Mouse (Mus musculus): ENCODE results near the gene Thrap3. TPM values are rescaled to one million over a fixed set of nuclear protein-coding genes. Genes with fewer than 3 reads are reported as not detected.

The Thrap3 gene
- polyA plus RNA-seq (2015; fragmentation: Nextera tagmentation; extraction: Ambion mirVana): 70.3 and 78.7 TPM in 2 replicates

- Histone ChIP-seq H3K27ac (replicated peaks) (peak within 1 kb of the TSS; percentile 98), H3K4me1 (replicated peaks; ENCODE audit: control insufficient read depth, insufficient read depth) (peaks cover 3% of the 10 kb centered on the region; the same call in 1 of the 2 replicates), H3K27me3 (ENCODE audit: control insufficient read depth, insufficient read depth, low read length) (no peaks in the 10 kb centered on the region), H3K36me3 (ENCODE audit: control insufficient read depth, insufficient read depth, low read length) (no peaks in the 10 kb centered on the region), H3K4me2 (replicated peaks; ENCODE audit: low read depth) (peak within 1 kb of the TSS; percentile 62), H3K4me3 (ENCODE audit: low read depth, low read length) (peak within 1 kb of the TSS; percentile 75), H3K9me3 (ENCODE audit: control insufficient read depth, low read length) (no peaks in the 10 kb centered on the region), H3K9ac (ENCODE audit: low read length) (peak within 1 kb of the TSS; percentile 89)
- WGBS: under 1% methylated on average over 65 of the region's 75 CpGs
- peak; percentile 99 for ATAC-seq (ENCODE audit: low FRiP score, low TSS enrichment)
- DNase-seq (ENCODE audit: low spot score): peak; percentile 99
- TF ChIP-seq EP300 (optimal IDR thresholded peaks at IDR 0.05) (peak; percentile 88), CTCF (IDR thresholded peaks at IDR 0.05; ENCODE audit: low read depth) (no peak)
Measured at GRCm38 (mm10) chr4:126202303-126203181, at the start of gene Thrap3. Gene Thrap3 (minus strand): TSS chr4:126202760.

DNA sequence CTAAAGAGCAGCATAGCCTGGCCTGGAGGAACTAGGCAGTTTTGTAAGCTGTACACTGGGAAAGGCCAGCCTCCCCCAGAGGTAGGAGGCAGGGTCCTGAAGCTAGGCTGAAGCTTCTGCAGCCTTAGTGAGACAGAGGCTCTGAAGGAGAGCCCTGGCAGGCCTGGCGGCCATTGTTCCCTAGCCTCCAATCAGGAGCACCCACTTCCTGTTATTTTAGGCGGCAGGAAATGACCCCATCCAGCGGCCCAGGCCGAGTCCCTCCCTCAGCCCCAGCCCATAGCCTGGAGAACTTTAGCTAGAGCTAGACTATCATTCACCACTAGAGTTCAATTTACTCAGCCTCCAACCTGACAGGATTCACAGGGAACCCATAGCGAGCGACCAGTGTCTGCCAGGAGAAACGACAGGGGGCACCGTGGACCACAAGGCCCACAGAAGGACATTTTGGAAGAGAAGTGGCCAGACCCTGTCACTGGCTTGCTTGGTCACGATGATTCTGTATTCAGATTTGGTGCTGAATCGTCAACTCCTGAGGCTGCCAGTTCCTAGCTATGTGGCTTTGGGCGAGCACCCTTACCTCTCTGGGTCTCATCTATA, 49.2 kb upstream of the Thrap3 start:
- DNase-seq (ENCODE audit: low spot score) (no peak), ATAC-seq (ENCODE audit: low FRiP score, low TSS enrichment) (no peak)
- no peaks in the 10 kb centered on the region for H3K27me3 ChIP-seq (ENCODE audit: control insufficient read depth, insufficient read depth, low read length)
- no peaks in the 10 kb centered on the region for H3K36me3 ChIP-seq (ENCODE audit: control insufficient read depth, insufficient read depth, low read length)
- whole genome bisulfite sequencing: 66% methylated on average over 11 of the region's 11 CpGs
- TF ChIP-seq CTCF (IDR thresholded peaks at IDR 0.05; ENCODE audit: low read depth) (no peak), EP300 (optimal IDR thresholded peaks at IDR 0.05) (no peak)
- peaks cover 4% of the 10 kb centered on the region; the same call in 1 of the 2 replicates for H3K4me1 ChIP-seq (replicated peaks; ENCODE audit: control insufficient read depth, insufficient read depth)
- H3K9ac ChIP-seq (ENCODE audit: low read length): peak overlapping the region; percentile 45
- no peaks in the 10 kb centered on the region for H3K9me3 ChIP-seq (ENCODE audit: control insufficient read depth, low read length)
- no peak overlapping the region for H3K4me2 ChIP-seq (replicated peaks; ENCODE audit: low read depth)
- no peak overlapping the region for H3K4me3 ChIP-seq (ENCODE audit: low read depth, low read length)
- peak overlapping the region; percentile 67 for H3K27ac ChIP-seq (replicated peaks)

DNA sequence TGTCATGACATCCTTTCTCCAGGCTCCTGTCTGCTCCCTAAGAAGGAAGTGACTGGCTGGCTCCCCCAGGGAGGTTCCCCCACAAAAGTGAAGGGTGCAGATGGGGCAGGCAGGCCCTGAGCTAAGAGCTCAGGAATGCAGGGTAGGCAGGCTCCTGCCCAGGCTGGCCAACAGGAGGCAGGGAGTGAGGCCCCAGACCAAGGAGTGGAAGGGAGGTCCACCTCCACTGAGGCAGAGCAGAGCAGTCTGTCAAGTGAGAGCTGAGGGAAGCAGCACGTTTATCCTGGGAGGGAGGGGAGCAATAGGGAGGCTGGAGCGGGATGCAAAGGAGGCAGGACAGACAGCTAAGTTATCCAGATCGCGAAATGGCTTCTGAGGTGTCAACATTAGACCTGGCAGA, 48.1 kb upstream of the Thrap3 start:
- Histone ChIP-seq H3K36me3 (ENCODE audit: control insufficient read depth, insufficient read depth, low read length) (no peaks in the 10 kb centered on the region), H3K4me2 (replicated peaks; ENCODE audit: low read depth) (no peak overlapping the region), H3K9me3 (ENCODE audit: control insufficient read depth, low read length) (no peaks in the 10 kb centered on the region), H3K4me1 (replicated peaks; ENCODE audit: control insufficient read depth, insufficient read depth) (peaks cover 4% of the 10 kb centered on the region; the same call in 1 of the 2 replicates), H3K27ac (replicated peaks) (no peak overlapping the region), H3K9ac (ENCODE audit: low read length) (no peak overlapping the region), H3K27me3 (ENCODE audit: control insufficient read depth, insufficient read depth, low read length) (no peaks in the 10 kb centered on the region), H3K4me3 (ENCODE audit: low read depth, low read length) (no peak overlapping the region)
- ATAC-seq (ENCODE audit: low FRiP score, low TSS enrichment) (0 out of 2 replicates have a peak, but pooled peaks have one; percentile 21), DNase-seq (ENCODE audit: low spot score) (no peak)
- TF ChIP-seq CTCF (IDR thresholded peaks at IDR 0.05; ENCODE audit: low read depth) (peak; percentile 16; the same call in 1 of the 2 replicates), EP300 (optimal IDR thresholded peaks at IDR 0.05) (no peak)
- 30% methylated on average over 4 of the region's 4 CpGs for WGBS

DNA sequence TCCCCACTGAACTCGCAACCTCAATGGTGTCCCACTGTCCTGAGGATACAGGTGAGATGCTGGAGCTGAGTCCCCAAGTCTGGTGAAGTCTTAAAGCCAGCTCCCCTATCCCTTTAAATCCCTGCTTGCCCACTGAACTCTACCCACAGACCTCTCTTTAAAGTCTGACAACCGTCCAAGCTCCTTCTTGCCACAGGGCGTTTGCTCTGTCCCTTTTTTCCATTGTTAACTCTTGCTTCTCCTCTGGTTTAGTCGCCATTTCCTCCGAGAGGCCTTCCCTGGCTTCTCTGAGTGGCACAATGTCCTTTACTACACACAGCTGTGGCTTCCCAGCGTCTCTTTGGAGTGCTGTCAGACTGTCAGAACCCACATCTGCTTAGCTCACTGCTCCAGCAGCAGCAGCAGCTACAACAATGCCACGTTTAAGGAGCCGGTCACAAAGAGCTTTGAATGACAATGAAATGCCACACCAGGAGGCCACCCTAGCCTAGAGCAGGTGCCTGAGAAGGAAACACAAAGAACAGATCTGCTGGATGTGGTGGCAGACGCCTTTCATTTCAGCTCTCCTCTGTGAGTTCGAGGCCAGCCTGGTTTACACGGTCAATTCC, 45.8 kb upstream of the Thrap3 start:
- no peak overlapping the region for H3K4me2 ChIP-seq (replicated peaks; ENCODE audit: low read depth)
- no peak overlapping the region for H3K27ac ChIP-seq (replicated peaks)
- no peak for ATAC-seq (ENCODE audit: low FRiP score, low TSS enrichment)
- H3K4me1 ChIP-seq (replicated peaks; ENCODE audit: control insufficient read depth, insufficient read depth): peaks cover 2% of the 10 kb centered on the region; the same call in 1 of the 2 replicates
- no peak for TF ChIP-seq CTCF (IDR thresholded peaks at IDR 0.05; ENCODE audit: low read depth)
- no peak for TF ChIP-seq EP300 (optimal IDR thresholded peaks at IDR 0.05)
- no peak for DNase-seq (ENCODE audit: low spot score)
- no peaks in the 10 kb centered on the region for H3K36me3 ChIP-seq (ENCODE audit: control insufficient read depth, insufficient read depth, low read length)
- WGBS: 44% methylated on average over 11 of the region's 11 CpGs
- H3K4me3 ChIP-seq (ENCODE audit: low read depth, low read length): no peak overlapping the region
- H3K9ac ChIP-seq (ENCODE audit: low read length): no peak overlapping the region
- no peaks in the 10 kb centered on the region for H3K27me3 ChIP-seq (ENCODE audit: control insufficient read depth, insufficient read depth, low read length)
- no peaks in the 10 kb centered on the region for H3K9me3 ChIP-seq (ENCODE audit: control insufficient read depth, low read length)

DNA sequence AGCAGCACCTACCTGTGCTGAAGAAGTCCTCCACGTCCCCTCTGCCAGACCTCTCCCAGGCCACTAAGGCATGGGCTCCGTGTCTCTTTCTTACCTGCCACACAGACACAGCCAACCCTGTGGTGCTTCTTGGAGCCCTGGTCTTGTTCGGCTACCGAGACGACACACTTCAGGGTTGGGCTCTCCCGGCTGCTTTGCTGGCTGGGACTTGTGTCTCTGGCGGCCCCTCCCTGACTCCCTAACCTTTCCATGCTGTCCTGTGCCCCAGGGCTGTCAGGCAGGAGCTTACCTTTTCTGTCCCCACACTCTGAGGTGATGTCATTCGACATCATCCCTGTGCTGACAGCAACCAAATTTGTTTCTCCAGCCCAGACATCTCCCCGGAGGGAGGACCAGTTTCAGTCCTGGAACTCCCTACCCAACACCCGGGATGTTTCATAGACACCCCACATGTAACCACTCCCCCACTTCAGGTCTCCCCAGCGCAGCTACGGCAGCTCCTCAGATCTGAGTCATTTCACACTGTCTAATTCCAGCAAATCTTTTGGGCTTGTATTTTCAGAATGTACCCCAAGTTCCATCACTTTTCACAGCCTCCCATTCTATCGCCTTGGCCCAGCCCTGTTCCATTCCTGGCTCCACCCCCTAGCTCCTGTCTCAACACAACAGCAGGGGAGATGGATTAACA, 43.8 kb upstream of the Thrap3 start:
- Histone ChIP-seq H3K4me2 (replicated peaks; ENCODE audit: low read depth) (no peak overlapping the region), H3K27me3 (ENCODE audit: control insufficient read depth, insufficient read depth, low read length) (no peaks in the 10 kb centered on the region), H3K4me3 (ENCODE audit: low read depth, low read length) (no peak overlapping the region), H3K9ac (ENCODE audit: low read length) (no peak overlapping the region), H3K36me3 (ENCODE audit: control insufficient read depth, insufficient read depth, low read length) (peaks cover 4% of the 10 kb centered on the region), H3K27ac (replicated peaks) (peak overlapping the region; percentile 49; the same call in 1 of the 2 replicates), H3K9me3 (ENCODE audit: control insufficient read depth, low read length) (no peaks in the 10 kb centered on the region), H3K4me1 (replicated peaks; ENCODE audit: control insufficient read depth, insufficient read depth) (peaks cover 2% of the 10 kb centered on the region; the same call in 1 of the 2 replicates)
- 57% methylated on average over 13 of the region's 13 CpGs for WGBS
- ATAC-seq (ENCODE audit: low FRiP score, low TSS enrichment) (no peak), DNase-seq (ENCODE audit: low spot score) (no peak)
- no peak for TF ChIP-seq CTCF (IDR thresholded peaks at IDR 0.05; ENCODE audit: low read depth)
- no peak for TF ChIP-seq EP300 (optimal IDR thresholded peaks at IDR 0.05)
